Mouse (Mus musculus) G1E-ER4 (cell line): ENCODE results near the gene Dapp1. TPM values are rescaled to one million over a fixed set of nuclear protein-coding genes. Genes with fewer than 3 reads are reported as not detected.

Experiments used
- GATA1 ChIP-seq: IDR thresholded peaks from one replicate; pipeline ENCODE4 v1.8.0; 2012; ENCODE audit warnings: low read length, inconsistent platforms
- polyA plus RNA-seq: library from polyadenylated mRNA; stranded (reverse); fragments of >175 nt; gene quantifications from 2 replicates; pipeline ENCODE4 v1.2.3, GENCODE M21; 2012

Dapp1 gene
- 7.7 and 29.8 TPM in 2 replicates for polyA plus RNA-seq

- no peak for TF ChIP-seq GATA1
Measured at GRCm38 (mm10) chr3:137981382-137981750, at the start of gene Dapp1. TSS of gene Dapp1 (minus strand) at chr3:137981545.

GRCm38 (mm10) chr3:138030563-138030962 is 49.2 kb upstream of the Dapp1 start:
- no peak for TF ChIP-seq GATA1

GRCm38 (mm10) chr3:138029351-138029750 is 48.0 kb upstream of the Dapp1 start:
- TF ChIP-seq GATA1 = no peak

GRCm38 (mm10) chr3:138027575-138028362 is 46.4 kb upstream of the Dapp1 start:
- no peak for TF ChIP-seq GATA1

- TF ChIP-seq GATA1 = no peak
Measured at GRCm38 (mm10) chr3:138026286-138026685, 44.9 kb upstream of the Dapp1 start.

GRCm38 (mm10) chr3:138022651-138023050 is 41.3 kb upstream of the Dapp1 start:
- TF ChIP-seq GATA1 = no peak

GRCm38 (mm10) chr3:138022003-138022402 is 40.7 kb upstream of the Dapp1 start:
- peak; percentile 73 for TF ChIP-seq GATA1

GRCm38 (mm10) chr3:138016810-138017209 is 35.5 kb upstream of the Dapp1 start:
- no peak for TF ChIP-seq GATA1

- TF ChIP-seq GATA1 = no peak
Measured at GRCm38 (mm10) chr3:138014725-138015124, 33.4 kb upstream of the Dapp1 start.

GRCm38 (mm10) chr3:138012351-138012750 is 31.0 kb upstream of the Dapp1 start:
- TF ChIP-seq GATA1 = no peak

- no peak for TF ChIP-seq GATA1
Measured at GRCm38 (mm10) chr3:138008152-138008551, 26.8 kb upstream of the Dapp1 start.

- no peak for TF ChIP-seq GATA1
Measured at GRCm38 (mm10) chr3:138006896-138007295, 25.6 kb upstream of the Dapp1 start.

GRCm38 (mm10) chr3:138003264-138003663 is 21.9 kb upstream of the Dapp1 start:
- no peak for TF ChIP-seq GATA1

- TF ChIP-seq GATA1 = no peak
Measured at GRCm38 (mm10) chr3:138002545-138002944, 21.2 kb upstream of the Dapp1 start.

- TF ChIP-seq GATA1 = no peak
Measured at GRCm38 (mm10) chr3:138001865-138002264, 20.5 kb upstream of the Dapp1 start.

GRCm38 (mm10) chr3:138000724-138001069 is 19.4 kb upstream of the Dapp1 start:
- no peak for TF ChIP-seq GATA1

- TF ChIP-seq GATA1 = no peak
Measured at GRCm38 (mm10) chr3:138000062-138000723, 18.8 kb upstream of the Dapp1 start.
